Mouse (Mus musculus): ENCODE results near the gene Rpl11. TPM values are rescaled to one million over a fixed set of nuclear protein-coding genes. Genes with fewer than 3 reads are reported as not detected.
A peak's percentile ranks its signal among the peaks of the same experiment; 100 is the strongest.

The Rpl11 gene
- total RNA-seq, 2 experiments from 2014 or later = 540 to 1,023 TPM

GRCm38 (mm10) chr4:136028689-136029088 lies 24.5 kb downstream of the Rpl11 start:
- ATAC-seq (ENCODE audit: poor library complexity, severe bottlenecking) = no peak

DNA sequence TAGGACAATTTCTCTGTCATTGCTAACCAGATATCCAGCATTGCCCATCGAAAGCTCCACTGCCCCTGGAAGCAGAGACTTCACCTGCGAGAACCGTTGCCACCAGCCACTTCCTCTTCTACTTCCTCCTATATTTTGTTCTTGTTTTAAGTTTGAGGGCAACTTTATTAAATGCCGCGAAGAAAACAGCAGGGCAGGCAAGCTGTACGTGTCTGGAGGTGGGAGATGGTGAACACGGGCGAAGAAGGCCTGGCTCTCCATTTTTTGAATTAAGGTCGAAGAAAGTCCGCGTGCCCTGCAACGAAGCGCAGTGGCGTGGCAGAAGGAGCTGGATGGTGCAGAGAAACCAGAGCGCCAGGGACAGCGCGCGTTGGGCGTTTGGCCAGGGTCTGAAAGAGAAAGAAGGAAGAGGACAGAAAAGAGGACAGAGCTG lies 25.1 kb downstream of the Rpl11 start:
- peak; percentile 74 for ATAC-seq (ENCODE audit: poor library complexity, severe bottlenecking)

DNA sequence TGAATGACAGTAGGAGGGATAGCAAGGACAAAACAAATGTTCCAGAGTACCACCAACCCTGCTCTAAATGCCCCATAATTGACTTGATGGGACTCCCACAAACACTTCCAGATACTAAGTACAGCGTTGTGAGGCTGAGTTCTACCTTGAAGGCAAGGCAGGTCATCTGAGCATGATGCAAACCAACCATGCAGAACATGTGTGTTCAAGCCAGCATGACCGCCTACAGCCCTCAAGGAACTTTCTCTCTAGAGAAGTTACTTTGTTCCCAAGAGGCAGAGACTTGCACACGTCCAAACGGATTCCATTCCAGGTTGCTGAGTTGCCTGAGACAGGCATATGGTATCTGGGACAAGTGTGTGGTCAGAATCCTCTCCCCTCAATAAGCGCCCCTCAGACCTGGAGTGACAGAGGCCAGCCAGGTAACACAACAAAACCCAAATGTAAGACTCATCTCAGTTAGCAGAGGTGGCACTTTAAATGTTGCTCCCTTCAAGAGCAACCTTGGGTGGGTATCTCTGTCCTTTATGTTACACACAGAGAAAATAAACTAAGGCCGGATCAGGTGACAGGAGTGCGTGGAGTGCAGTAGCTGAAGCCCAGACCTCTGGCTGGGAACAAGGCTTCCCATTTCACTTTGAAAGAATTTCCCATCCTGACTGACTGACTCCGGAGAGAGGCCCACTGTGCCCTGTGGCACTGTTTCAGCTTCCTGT lies 25.7 kb downstream of the Rpl11 start:
- no peak for ATAC-seq (ENCODE audit: poor library complexity, severe bottlenecking)

DNA sequence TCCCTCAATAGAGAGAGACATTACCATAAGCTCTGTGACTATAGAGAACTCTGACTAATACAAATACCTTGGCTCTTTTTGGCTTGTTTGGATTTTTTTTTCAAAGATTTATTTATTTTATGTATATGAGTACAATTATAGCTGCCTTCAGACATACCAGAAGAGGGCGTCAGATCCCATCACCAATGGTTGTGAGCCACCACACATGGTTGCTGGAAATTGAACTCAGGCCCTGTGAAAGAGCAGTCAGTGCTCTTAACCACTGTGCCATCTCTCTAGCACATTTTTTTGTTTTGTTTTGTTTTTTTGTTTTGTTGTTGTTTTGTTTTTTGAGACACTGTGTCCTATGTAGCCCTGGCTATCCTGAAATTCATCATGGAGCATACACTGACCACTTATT lies 27.9 kb downstream of the Rpl11 start:
- no peak for ATAC-seq (ENCODE audit: poor library complexity, severe bottlenecking)

GRCm38 (mm10) chr4:136022924-136023323 lies 30.3 kb downstream of the Rpl11 start:
- no peak for ATAC-seq (ENCODE audit: poor library complexity, severe bottlenecking)

- ATAC-seq (ENCODE audit: poor library complexity, severe bottlenecking) = peak; percentile 99
Measured at GRCm38 (mm10) chr4:136021549-136022047, 31.6 kb downstream of the Rpl11 start, which contains the start of gene Eloa. Eloa (minus strand) TSS chr4:136021763.

GRCm38 (mm10) chr4:136020743-136021548 lies 32.3 kb downstream of the Rpl11 start:
- peak; percentile 70 for ATAC-seq (ENCODE audit: poor library complexity, severe bottlenecking)

DNA sequence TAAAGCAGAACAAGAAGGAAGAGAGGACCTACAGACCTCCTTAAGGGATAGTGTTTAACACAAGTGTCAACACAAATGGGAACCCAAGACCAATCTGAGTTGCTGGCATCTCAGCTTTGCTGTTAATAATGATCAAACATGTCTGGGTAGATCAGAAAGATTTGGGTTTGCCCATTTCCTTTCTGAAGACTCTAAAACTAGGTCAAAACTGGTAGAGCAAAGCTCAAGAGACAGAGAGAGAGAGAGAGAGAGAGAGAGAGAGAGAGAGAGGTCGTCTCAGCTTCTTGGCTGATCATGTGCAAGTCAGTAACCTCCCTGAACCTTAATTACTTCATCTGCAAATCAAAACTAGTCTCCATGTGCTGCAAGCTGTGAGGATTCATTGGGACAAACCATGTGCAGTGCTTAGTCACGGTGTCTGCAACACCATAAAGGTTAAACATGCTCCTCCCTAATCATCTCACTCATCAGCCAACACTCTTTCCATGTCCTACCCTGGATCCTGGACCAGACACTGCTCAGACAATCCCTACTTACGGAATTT lies 37.1 kb downstream of the Rpl11 start:
- no peak for ATAC-seq (ENCODE audit: poor library complexity, severe bottlenecking)

DNA sequence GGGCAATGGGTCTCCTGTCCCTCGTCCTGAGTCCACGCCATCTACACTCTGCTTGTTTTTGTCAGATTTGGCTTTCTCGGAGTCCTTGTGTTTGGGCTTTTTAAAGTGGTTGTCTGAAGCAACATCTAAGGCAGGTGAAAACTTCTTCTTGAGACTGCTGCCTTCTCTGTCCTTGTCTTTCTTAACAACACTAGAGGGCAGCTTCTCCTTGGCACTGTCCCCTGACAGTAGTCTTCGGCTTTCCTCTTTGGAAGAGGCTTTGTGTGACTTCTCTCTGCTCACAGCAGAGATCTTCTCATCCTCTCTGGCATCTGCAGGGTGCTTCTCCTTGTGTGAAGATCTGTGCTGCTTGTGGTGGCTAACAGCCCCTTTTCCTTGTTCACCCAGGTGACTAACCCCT lies 42.6 kb downstream of the Rpl11 start:
- no peak for ATAC-seq (ENCODE audit: poor library complexity, severe bottlenecking)

DNA sequence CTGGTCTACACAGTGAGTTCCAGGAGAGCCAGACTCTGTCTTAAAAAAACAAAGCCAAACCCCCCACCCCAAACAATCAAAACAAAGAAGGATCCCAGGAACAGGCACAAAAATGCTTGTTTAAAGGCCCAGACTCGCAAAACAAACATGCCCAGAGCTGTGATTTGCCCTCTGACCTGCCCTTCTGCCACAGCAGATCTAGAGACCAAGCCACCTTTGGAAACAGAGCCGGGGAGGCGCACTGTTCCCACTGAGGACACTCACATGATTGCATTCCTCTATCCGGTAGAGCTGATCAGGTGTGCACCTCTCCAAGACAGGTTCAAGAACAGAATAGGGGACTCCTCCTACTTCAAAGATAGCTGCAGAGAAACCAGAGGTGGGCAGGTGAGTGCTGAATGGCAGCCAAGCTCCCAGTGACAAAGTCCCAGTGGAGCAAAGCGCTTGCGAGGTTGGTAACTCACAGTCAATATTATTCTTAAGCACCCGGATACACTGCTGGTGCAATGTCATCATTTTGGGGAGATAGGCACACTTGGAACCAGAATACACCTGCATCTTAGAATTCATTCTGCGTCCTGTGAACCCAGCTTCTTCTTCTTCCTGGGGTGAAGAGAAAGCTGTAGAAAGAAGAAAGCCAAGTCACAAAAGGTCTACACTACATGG lies 44.3 kb downstream of the Rpl11 start:
- no peak for ATAC-seq (ENCODE audit: poor library complexity, severe bottlenecking)

- ATAC-seq (ENCODE audit: poor library complexity, severe bottlenecking) = peak; percentile 54; the same call in 1 of the 2 replicates
Measured at GRCm38 (mm10) chr4:136006821-136007220, 46.4 kb downstream of the Rpl11 start.

DNA sequence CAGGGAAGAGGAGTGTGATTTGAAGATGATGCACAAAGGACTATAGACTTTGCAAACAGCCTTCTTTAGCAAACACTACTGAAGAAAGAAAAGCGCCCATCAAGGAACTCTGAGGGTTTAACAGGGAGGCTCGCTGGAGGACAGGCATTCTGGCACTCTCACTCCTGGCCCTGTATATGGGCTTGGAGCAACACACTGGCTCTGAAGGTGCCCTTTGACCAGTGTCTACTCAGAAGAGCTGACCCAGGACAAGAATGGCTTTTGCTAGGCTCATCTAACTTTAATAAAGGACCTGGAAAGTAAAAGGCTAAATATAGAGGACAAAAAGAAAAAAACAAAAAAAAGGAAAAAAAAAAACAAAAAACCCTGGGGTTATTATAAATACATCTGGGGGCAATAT lies 48.3 kb downstream of the Rpl11 start:
- no peak for ATAC-seq (ENCODE audit: poor library complexity, severe bottlenecking)

GRCm38 (mm10) chr4:136004107-136004675 lies 49.0 kb downstream of the Rpl11 start:
- no peak for ATAC-seq (ENCODE audit: poor library complexity, severe bottlenecking)

DNA sequence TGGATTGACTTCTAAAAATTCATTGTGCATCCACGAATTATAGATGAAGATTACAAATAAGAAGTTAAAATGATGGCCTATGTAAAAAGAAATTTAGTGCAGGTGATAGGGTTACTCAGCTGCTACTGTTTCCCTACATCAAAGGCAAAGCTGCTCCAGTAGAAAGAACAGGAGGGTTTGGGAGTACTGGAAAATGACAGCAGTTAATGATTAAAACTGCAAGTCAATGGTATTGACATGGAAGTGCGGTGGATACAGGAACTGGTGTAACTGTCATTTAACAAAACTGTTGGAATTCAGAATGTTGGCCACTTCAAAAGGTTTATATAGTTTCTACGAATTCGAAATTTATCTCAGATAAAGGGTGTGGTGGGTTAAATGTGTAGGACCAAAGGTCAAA lies 58.1 kb downstream of the Rpl11 start:
- no peak for ATAC-seq (ENCODE audit: poor library complexity, severe bottlenecking)

DNA sequence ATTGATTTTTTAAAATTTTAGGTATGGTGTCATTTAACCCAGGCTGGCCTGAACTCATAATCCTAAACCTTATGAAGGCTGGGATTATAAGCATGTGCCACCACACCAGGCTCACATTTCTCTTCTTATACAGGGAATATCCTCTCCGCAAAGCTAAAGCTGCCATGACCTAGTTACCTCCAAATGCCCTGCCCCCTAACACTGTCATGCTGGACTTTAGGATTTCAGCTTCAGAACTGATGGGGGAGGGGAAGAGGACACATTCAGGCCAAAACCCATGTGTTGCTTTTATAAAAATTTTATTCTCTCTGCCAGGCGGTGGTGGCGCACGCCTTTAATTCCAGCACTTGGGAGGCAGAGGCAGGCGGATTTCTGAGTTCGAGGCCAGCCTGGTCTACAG lies 59.3 kb downstream of the Rpl11 start:
- no peak for ATAC-seq (ENCODE audit: poor library complexity, severe bottlenecking)

- ATAC-seq (ENCODE audit: poor library complexity, severe bottlenecking) = no peak
Measured at GRCm38 (mm10) chr4:135987714-135988113, 65.5 kb downstream of the Rpl11 start.

DNA sequence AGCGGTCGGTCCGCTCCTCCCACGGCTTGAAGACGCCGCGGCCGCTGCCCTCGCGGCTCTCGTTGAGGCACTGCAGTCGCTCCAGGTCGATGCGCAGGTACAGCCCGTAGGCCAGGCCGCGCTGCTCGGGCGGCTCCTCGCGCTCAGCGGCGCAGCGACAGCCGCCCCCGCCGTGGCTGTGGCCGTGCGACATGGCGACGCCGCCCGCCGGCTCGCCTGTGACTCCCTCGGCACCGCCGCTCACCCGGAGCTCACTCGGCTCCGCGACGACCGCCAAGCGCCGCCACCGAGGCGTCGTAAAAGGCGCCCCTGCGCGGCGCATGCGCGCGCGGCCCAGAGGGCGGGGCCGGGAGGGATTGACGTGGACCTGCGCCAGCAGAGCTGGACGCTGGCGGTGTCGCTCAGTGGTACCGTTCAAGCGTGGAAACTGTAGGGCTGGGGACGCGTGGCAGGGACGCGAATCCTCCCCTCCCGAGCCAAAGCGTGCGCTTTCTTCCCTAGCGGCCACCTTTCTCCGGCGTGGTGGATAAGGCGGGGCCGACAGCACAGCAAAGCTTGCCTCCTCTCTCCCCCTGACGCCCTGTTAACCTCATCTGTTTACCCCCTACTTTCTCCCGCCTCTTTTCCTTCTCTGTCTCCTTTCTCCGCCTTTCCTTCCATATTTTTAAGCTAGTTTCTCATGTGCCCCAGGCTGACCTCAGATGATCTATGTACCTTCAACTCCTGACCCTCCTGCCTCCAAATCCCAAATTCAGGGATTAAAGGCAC lies 66.1 kb downstream of the Rpl11 start, which contains the start of gene Pithd1:
Gene Pithd1 (minus strand): TSS at position 322 of the 768 bp plus-strand sequence.
- peak; percentile 94 for ATAC-seq (ENCODE audit: poor library complexity, severe bottlenecking)

DNA sequence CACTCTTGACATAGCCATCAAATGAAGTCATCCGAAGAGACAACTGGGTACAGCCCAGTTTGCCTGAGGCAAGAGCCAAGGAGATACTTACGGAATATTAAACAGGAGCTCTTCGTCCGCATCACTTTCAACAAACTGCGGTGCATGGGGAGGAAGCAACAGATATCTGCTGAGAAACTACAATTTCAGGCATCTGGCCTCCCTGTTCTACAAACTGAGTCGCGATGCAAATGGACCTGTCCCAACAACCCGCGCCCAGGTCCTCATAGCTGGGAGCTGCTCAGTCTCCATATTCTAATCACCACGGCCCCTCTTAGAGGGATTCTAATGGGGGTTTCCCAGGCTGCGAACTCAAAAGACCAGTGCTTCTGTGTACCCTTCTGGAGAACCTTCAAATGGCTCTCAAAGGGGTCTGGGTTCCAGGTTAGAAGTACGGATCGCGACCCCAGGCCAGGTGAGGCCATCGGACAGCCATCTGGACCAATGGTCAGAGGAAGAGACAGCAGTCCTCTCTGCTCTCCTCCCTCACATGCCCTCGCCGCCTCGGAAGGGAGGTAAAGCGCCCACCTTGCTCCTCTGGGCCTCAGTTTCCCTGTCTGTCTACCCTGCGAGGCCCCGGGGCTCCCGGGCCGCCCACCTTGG lies 66.8 kb downstream of the Rpl11 start:
- peak; percentile 5; the same call in 1 of the 2 replicates for ATAC-seq (ENCODE audit: poor library complexity, severe bottlenecking)

DNA sequence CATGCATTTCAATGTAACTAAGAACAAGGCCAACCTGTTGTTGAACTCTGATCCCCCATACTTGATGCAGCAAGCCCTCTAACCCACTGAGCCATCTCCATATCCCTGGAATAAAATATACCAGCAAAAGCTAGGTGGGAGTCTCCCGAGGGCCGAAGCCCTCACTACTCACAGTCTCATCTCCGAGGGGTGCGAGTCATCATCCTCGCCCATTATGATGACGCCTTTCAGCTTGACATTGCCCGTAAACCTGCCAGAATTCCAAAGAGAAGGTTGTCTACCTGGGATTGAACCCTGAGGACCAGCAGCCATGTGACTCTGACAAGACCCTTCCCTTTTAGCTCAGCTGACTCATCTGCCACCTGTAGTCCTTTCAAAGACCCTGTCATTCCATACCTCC lies 67.5 kb downstream of the Rpl11 start:
- ATAC-seq (ENCODE audit: poor library complexity, severe bottlenecking) = no peak
